Mouse (Mus musculus): Measurements from ENCODE around the gene Thsd4.
"Not testable (repeated sequence)": the region's sequence is repeated elsewhere in the genome, so short reads cannot be mapped to it uniquely, and the experiment has no call there.

The Thsd4 gene

DNA sequence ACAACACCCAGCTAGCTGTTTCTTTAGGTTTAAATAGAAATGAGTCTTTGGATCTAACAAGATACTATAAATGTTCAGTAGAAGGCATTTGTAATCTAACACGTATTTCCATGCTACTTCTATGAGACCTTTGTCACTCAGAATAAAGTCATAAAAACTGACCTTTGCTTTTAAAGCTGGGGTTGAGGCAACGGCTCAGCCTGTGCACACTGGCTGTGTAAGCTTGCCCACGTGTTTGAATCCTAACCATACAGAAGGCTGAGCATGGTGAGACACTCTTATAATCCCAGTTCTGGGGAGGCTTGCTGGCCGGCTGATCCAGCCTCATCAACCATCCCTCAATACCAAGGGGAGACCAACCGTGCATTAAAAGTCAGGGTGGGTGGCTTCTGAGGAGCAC lies 214.4 kb downstream of the Thsd4 start:
- DNase-seq (ENCODE audit: low spot score), result no peak

GRCm38 (mm10) chr9:60306241-60306640 lies 215.6 kb downstream of the Thsd4 start:
- DNase-seq (ENCODE audit: low spot score), result no peak

GRCm38 (mm10) chr9:60305204-60305840 lies 216.5 kb downstream of the Thsd4 start:
- no peak for DNase-seq (ENCODE audit: low spot score)

DNA sequence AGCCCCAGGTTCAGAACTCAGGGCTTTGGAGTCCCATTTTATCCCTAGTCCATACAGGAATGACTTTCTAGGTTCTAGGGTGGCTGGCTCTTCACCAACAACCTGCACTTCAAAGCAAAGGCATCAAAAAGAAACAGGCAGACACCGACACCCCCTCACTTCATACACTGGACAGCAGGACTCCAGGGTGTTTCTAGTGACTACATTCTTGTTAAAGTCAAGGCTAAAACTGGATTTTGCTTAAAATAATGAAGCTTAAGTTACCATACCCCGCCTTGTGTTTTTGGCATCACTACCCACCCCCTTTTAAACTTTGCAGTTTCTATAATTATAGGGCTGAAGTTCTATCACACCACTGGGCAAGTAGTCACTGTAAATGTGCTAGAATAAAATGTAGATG lies 225.6 kb downstream of the Thsd4 start:
- no peak for DNase-seq (ENCODE audit: low spot score)

DNA sequence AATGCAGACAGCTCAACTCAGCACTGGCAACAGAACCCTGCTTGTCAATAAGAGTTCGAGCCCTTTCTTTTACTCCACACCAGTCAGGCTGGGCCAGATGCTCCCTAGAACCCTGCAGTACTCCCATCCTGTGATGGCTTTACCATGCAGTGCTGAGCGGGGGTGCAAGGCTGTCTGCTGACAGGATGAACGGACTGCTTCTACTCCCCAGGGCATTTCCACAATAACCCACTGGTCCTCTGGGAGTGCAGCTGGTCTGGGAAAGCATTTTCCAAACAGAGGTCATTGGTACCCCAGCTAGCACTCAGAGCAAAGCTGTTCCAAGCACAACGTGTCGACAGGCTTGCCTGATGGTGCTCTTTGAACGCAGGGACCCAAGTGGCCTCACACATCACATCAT lies 226.6 kb downstream of the Thsd4 start:
- no peak for DNase-seq (ENCODE audit: low spot score)

GRCm38 (mm10) chr9:60293129-60293528 lies 228.7 kb downstream of the Thsd4 start:
- DNase-seq (ENCODE audit: low spot score), result no peak

DNA sequence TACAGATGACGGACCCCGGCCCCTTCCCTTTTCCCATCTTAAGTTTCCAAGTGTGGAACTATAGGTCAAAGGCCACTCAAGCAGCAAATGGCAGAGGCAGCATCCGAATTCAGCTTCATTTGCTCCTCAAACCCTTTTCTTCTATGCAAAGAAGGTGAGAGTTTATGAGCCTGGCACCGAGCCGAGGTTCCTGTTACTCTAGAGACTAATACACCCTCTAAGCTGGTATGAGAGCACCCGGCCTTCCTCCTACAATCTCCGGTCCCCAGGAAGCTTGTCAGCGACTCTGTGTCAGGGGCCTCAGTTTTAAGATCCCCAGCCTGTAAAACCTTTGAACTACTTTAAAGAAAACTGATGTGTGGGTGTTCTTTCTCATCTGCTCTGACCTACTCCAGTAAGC lies 231.1 kb downstream of the Thsd4 start:
- DNase-seq (ENCODE audit: low spot score), result no peak

GRCm38 (mm10) chr9:60288789-60289188 lies 233.1 kb downstream of the Thsd4 start:
- no peak for DNase-seq (ENCODE audit: low spot score)

GRCm38 (mm10) chr9:60286390-60286789 lies 235.5 kb downstream of the Thsd4 start:
- DNase-seq (ENCODE audit: low spot score), result no peak

GRCm38 (mm10) chr9:60285047-60285462 lies 236.8 kb downstream of the Thsd4 start:
- DNase-seq (ENCODE audit: low spot score), result peak; percentile 47

- DNase-seq (ENCODE audit: low spot score), result no peak
These were observed 237.5 kb downstream of the Thsd4 start for GRCm38 (mm10) chr9:60284318-60284717.

- DNase-seq (ENCODE audit: low spot score), result peak; percentile 39
These were observed 238.3 kb downstream of the Thsd4 start for GRCm38 (mm10) chr9:60283546-60283945.

GRCm38 (mm10) chr9:60281281-60281680 lies 240.6 kb downstream of the Thsd4 start:
- DNase-seq (ENCODE audit: low spot score), result no peak

- no peak for DNase-seq (ENCODE audit: low spot score)
These were observed 241.1 kb downstream of the Thsd4 start for GRCm38 (mm10) chr9:60280786-60281185.

GRCm38 (mm10) chr9:60279556-60279955 lies 242.3 kb downstream of the Thsd4 start:
- DNase-seq (ENCODE audit: low spot score), result no peak

DNA sequence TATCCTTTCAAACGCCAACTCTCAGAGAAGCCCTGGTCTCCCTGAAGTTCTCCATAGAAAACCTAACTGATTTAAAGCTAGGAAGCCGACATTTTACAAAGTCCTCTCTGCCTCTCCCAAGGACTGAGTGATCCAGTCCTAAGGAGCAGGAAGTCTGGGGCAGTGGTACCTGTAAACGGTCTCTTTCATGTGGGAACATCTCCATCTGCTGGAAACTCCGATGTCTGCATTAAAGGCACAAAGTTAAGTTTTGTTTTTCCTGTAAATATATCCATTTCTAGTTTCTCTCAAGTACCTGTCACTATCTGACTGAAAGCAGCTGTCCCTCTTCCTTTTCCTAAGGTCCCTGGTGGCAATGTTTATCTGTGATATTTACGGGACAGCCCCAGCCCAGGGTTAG lies 245.5 kb downstream of the Thsd4 start:
- DNase-seq (ENCODE audit: low spot score), result peak; percentile 35

DNA sequence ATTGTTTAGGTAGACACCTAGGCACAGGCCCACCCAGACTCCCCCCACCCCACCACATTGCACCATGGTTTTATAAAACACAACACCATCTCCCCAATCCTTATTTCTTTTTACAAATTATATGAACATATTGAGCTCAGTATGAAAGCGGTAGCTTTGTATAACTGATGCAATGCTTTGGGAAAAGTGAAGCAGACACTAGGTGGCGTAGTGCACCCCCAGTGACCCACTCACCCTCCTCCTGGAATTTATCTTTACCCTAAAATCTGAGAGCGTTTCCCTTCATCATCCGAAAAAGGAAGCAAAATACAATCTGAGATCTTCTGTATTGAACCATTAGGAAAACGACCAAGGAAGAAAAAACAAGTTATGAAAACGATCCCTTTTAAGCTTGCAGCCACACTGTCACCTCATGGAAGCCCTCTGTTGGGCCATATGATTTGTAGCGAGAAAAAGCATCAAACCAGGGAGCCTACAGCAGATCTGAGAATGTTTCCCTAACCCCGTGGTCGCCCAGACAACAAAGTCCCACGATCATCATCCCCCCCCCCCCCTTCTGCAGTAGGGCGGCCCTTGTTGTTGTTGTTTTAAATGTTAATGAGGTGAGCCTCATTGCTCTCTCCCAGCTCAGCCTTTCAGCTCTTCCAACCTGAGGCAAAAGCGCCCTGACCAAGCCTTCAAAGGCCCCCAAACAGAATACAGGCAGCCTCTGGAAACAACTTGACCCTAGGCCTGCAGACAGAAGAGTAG lies 246.3 kb downstream of the Thsd4 start:
- peak; percentile 58 for DNase-seq (ENCODE audit: low spot score)

- no peak for DNase-seq (ENCODE audit: low spot score)
These were observed 247.3 kb downstream of the Thsd4 start for GRCm38 (mm10) chr9:60274503-60274902.

- not testable (repeated sequence) for DNase-seq (ENCODE audit: low spot score)
These were observed 249.5 kb downstream of the Thsd4 start for GRCm38 (mm10) chr9:60272345-60272744.

- no peak for DNase-seq (ENCODE audit: low spot score)
These were observed 249.9 kb downstream of the Thsd4 start for GRCm38 (mm10) chr9:60271940-60272339.

GRCm38 (mm10) chr9:60269807-60270206 lies 252.0 kb downstream of the Thsd4 start:
- no peak for DNase-seq (ENCODE audit: low spot score)

DNA sequence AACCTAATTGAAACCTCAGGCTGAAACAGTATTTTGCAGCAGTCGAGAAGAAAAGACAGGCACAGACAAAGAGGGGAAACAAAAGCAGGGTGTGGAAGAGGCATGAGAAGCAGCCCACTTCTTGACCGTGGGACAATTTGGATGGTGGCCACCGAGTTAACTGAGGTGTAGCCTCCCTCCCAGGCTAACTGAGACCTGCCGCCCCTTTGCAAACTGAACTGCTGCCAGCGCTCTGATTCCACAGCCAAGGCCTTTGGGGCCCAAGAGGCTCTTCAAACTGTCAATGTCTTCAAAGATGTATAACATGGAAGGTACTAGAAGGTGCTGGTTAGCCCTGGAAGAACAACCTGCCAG lies 254.6 kb downstream of the Thsd4 start:
- DNase-seq (ENCODE audit: low spot score), result no peak

DNA sequence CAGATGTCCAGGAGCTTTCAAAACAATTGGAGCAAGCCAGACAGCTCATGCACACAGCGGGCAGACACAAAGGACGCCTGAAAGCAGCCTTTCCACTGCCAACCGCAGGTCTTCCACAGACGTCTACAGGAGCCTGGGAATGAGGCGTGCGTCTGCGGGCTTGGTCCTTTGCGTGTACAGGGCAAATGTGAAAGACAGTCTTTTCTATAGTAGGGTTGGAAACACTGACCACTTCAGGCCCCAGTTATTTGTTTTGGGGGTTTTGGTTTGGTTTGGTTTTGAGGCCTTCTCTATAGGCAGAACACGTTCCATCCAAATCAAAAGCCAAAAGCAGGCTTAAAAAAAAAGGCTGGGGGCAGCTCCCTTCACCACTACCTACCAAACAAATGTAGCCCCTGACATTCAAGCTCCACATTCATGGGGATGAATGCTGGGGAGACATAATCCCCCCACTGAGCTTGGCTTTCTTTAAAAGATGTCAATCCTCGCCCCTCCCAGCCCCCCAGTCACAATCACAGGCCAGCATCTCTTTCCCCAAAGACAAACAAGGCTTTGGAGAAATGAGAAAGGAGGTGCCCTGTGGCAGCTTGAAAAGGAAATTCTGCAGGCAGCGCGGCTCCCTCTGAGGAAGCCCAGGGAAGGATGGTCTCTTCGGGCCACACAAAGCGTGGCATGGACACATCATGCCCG lies 255.1 kb downstream of the Thsd4 start:
- no peak for DNase-seq (ENCODE audit: low spot score)

Data from retina, embryonic 14.5 days (tissue).